Mouse (Mus musculus) splenic B cell, adult 2 months (primary cell): Measurements from ENCODE around the gene Nacc1.

Experiments used
- DNase-seq: peaks from one replicate; pipeline ENCODE4 v3.0.0-alpha.2; 2011; ENCODE audit warnings: low read depth, low spot score
- H3K27me3 ChIP-seq: 2 replicates; pipeline ENCODE4 v1.6.1; 2012; ENCODE audit warnings: mild to moderate bottlenecking, low read length, moderate library complexity, mixed read lengths; ENCODE audit not compliant: control insufficient read depth, poor library complexity, insufficient read depth, severe bottlenecking
- H3K36me3 ChIP-seq: 2 replicates; pipeline ENCODE4 v1.6.1; 2012; ENCODE audit warnings: mild to moderate bottlenecking, low read length, moderate library complexity, mixed read lengths; ENCODE audit not compliant: control insufficient read depth, poor library complexity, insufficient read depth, severe bottlenecking

The Nacc1 gene

DNA sequence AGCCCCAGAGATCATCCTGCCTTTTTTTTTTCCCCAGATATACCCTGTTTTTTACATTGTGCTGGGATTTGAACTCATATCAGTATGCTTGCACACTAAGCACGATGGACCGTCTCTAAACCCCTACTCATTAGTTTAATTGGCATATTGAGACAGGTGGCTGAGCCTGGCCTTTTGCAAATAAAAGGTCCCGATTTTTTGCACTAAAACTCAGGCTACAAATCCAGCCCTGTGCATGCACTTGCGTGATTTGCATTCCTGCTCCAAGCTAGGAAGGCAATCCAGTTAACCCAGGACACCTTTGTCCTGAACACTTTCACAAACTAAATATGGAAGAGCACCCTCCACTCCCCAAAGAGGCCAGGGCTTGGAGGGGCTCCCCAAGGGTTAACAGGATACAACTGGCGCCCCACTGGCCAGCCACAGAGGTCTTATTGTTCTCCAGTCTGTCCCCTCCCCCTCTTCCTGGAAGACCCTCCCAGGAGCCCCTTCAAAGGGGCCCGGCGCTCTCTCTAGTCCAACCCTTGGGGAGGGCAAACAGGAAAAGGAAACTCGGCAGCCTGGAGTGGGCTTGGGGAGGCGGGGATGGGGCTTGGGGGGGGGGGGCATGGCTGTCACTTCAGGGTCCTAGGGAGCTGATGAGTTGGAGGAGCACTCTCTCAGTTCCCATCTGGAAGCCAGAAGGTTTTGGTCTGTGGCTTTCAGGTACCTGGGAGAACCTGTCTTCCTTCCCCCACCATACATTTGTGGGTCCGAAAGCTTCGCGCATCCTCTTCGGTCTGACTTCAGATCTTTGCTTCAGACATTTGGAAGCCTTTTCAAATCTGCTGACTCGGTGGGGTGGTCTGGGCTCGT lies 32.1 kb downstream of the Nacc1 start:
- H3K27me3 ChIP-seq, result no peaks in the 10 kb centered on the region
- no peaks in the 10 kb centered on the region for H3K36me3 ChIP-seq
- no peak for DNase-seq

- DNase-seq, result peak; percentile 41
- Histone ChIP-seq H3K36me3 (no peaks in the 10 kb centered on the region), H3K27me3 (no peaks in the 10 kb centered on the region)
Observed at GRCm38 (mm10) chr8:84654597-84654996, 33.1 kb downstream of the Nacc1 start.

- DNase-seq, result no peak
- H3K36me3 ChIP-seq, result no peaks in the 10 kb centered on the region
- H3K27me3 ChIP-seq, result no peaks in the 10 kb centered on the region
Observed at GRCm38 (mm10) chr8:84653092-84653631, 34.5 kb downstream of the Nacc1 start.

GRCm38 (mm10) chr8:84650213-84650612 lies 37.4 kb downstream of the Nacc1 start:
- no peaks in the 10 kb centered on the region for H3K36me3 ChIP-seq
- no peak for DNase-seq
- H3K27me3 ChIP-seq, result no peaks in the 10 kb centered on the region

DNA sequence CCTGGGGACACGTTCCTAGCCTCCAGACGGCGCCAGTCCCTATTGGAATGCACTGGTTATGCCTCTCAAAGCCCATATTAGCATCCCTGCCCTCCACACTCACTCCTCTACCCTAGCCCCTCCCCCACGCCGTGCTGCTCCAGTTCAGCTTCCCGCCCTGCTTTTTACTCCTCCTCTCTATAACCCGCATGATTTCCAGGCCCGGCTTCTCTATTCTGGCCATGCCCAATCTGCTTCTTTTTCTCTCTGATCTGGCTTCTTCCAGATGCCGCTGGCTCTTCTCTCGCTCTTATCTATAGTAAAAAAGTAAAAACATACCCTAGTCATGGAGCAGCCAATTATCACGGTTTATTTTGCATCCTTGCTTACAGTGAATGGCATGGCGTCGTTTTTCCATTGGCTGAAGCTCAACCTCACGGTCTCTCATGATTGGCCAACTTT lies 40.2 kb downstream of the Nacc1 start:
- H3K27me3 ChIP-seq, result no peaks in the 10 kb centered on the region; the same call in 1 of the 2 replicates
- H3K36me3 ChIP-seq, result no peaks in the 10 kb centered on the region
- no peak for DNase-seq

DNA sequence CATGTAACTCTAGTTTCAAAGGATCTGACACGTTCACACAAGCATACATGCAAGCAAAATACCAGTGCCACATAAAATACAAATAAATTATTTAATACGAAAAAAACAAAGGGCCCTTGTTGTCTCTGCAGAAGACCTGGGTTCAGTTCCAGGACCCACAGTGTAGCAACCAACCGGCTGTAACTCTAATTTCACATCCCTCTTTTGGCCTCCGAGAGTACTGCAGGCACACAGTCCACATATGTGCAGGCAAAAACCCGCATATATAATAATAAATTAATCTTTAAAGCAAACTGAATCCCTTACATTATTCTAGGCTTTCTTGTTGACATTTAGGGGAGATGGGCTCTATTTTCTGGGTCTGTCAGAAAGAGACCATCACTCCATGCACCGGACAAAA lies 40.9 kb downstream of the Nacc1 start:
- peak; percentile 41 for DNase-seq
- Histone ChIP-seq H3K27me3 (no peaks in the 10 kb centered on the region; the same call in 1 of the 2 replicates), H3K36me3 (no peaks in the 10 kb centered on the region)

DNA sequence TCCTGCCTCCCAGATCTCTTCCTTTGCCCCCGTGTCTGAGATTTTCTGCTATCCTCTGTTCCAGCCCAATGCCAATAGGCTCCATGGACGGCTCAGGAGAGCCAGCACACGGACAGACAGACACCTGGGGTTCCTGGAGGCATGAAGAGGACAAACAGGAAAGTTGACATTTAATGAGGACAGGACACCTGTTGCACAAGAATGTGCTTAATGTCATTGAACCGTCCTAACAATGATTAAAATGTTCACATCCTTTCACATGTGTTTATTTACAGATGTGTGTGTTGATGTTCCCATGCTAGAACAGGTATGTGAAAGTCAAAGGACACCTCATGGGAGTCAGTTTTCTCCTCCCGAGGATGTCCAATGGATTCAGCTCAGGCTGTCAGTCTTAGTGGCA lies 44.6 kb downstream of the Nacc1 start:
- Histone ChIP-seq H3K36me3 (no peaks in the 10 kb centered on the region), H3K27me3 (no peaks in the 10 kb centered on the region; the same call in 1 of the 2 replicates)
- no peak for DNase-seq

GRCm38 (mm10) chr8:84641578-84642361 lies 45.9 kb downstream of the Nacc1 start:
- Histone ChIP-seq H3K36me3 (no peaks in the 10 kb centered on the region), H3K27me3 (no peaks in the 10 kb centered on the region; the same call in 1 of the 2 replicates)
- no peak for DNase-seq

DNA sequence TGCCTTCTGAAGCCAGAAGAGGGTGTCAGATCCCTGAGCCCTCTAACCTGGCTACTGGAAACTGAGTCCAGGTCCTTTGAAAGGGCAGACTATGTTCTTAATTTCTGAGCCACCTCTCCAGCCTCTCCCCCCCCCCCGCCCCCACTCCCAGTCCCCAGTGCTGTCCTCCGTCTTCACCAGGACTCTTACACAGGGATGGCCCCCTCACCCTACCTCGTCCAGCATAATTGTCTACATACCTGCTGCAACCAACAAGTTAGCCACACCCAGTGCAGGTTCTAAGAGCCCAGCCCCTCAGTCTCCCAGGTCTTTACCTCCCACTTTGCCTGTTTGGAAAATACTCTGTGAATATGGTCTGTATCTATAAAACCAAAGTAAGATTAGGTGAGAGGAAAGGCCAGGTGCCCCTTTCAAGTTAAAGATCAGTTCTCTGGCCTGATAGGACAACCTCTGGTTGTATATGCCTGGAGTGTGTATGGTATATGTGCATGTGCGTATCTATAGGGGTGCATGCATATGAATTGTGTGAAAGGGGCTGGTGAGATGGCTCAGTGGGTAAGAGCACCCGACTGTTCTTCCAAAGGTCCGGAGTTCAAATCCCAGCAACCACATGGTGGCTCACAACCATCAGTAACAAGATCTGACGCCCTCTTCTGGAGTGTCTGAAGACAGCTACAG lies 46.9 kb downstream of the Nacc1 start:
- no peak for DNase-seq
- Histone ChIP-seq H3K36me3 (no peaks in the 10 kb centered on the region), H3K27me3 (no peaks in the 10 kb centered on the region; the same call in 1 of the 2 replicates)

DNA sequence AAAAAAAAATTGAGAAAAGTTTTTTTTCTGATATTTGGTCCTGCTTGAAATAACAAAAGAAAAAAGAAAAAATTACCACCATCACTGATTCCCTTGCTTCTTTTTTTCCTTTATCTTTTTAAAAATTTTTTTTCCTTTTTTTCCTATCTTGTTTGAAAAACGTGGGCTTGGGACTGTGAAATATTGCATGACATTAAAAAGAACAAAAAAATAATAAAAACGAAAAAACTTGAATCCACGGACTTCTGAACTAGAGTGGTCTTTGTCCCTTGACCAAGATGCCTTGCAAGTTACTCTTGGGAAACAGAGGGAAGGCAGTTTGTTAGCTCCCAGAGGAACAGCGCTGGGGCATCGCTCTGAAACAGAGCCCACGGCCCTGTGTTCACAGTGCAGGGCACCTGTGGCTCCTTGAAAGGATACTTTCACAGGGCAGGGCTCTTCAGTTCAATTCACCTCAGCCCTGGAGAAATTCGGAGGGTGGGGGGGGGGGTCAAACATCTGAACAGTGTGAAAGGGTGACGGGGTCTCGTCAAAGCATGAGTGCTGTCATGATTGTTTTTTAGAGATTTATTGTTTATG lies 47.6 kb downstream of the Nacc1 start:
- Histone ChIP-seq H3K36me3 (no peaks in the 10 kb centered on the region), H3K27me3 (no peaks in the 10 kb centered on the region; the same call in 1 of the 2 replicates)
- DNase-seq, result no peak

DNA sequence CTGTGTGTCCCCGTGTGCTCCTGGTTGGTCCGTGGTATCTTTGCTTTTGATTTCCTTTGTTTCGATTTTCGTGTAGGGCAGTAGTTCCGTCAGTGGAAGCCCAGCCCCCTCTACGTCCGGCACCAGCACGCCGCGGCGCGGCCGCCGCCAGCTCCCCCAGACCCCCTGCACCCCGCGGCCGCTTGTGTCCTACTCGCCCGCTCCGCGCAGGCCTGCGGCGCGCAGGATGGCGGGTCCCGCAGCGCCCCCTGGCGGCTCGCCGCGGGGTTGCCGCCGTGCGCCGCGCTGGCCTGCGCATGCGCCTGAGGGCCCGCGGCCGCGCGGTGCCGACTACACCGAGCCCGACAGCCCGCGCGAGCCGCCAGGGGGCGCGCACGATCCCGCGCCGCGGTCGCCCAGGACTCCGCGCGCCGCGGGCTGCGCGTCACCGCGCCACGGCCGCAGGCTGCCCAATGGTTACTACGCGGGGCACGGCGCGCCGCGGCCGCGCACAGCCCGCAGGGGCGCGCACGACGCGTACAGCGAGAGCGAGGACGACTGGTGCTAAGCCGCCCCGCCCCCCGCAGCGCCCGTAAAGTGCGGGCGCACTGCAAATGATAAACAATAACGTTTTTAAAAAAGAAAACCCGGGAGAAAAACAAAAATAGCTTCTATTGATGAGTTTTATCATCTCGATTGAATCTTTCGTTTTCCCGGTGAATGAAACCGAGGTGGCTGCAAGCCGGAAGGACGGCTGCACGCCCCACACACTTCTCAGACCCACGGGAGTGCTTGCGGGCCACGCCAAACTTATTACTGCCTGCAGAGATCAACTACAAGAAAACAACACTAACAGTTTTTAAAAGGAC lies 48.3 kb downstream of the Nacc1 start:
- peak; percentile 97 for DNase-seq
- no peaks in the 10 kb centered on the region for H3K36me3 ChIP-seq
- H3K27me3 ChIP-seq, result no peaks in the 10 kb centered on the region

DNA sequence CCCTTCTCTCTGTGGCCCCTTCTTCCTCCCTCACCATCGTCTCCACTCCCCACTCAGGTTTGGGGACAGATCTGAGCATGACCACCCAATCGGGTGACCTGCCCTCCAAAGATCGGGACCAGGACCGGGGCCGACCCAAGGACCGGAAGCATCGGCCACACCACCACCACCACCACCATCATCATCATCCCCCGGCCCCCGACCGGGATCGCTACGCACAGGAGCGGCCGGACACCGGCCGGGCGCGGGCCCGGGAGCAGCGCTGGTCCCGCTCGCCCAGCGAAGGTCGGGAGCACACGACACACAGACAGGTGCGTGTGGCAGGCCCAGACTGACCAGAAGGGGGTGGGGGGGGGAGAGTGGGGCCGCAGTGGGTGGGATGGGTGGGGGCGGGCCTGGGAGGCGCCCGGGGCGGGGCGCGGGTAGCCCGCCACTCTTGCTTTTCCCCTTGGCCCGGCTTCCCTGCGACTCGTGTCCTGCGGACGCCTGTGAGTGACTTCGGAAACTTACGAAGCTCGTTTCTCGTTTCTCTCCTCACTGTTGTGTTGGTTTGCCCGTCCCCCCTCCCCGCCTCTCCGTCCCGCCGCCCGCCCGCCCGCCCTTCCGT lies 49.0 kb downstream of the Nacc1 start:
- DNase-seq, result peak; percentile 31
- H3K27me3 ChIP-seq, result no peaks in the 10 kb centered on the region
- no peaks in the 10 kb centered on the region for H3K36me3 ChIP-seq

- Histone ChIP-seq H3K36me3 (no peaks in the 10 kb centered on the region), H3K27me3 (no peaks in the 10 kb centered on the region)
- DNase-seq, result no peak
Observed at GRCm38 (mm10) chr8:84637946-84638554, 49.6 kb downstream of the Nacc1 start.
